ENCODE assay signal across 8 mouse cellular contexts in genomic region chr17:86300774-86301595, GRCm38 (mm10).
DNase-seq lines count a peak whose midpoint lies in the region; ATAC-seq and TF ChIP-seq lines count a peak whose summit lies in the region.

No protein-coding gene starts in this region.

- no peak for TF ChIP-seq POLR2A in olfactory bulb, adult 2 months (IDR thresholded peaks at IDR 0.05; ENCODE audit: insufficient read depth, low read depth, low read length)

- H3K27me3 ChIP-seq in neural tube, embryonic 11.5 days (ENCODE audit: control insufficient read depth, insufficient read depth, low read length): no peaks in the 10 kb centered on the region
- H3K27me3 ChIP-seq in intestine, postnatal 0 days (replicated peaks; ENCODE audit: control insufficient read depth, insufficient read depth, low read length): no peaks in the 10 kb centered on the region
- H3K27me3 ChIP-seq in liver, embryonic 12.5 days (replicated peaks): no peaks in the 10 kb centered on the region

- DNase-seq in neural tube, embryonic 11.5 days (ENCODE audit: low spot score): no peak
- DNase-seq in neural tube, embryonic 10.5 days (ENCODE audit: extremely low spot score, low spot score): no peak
- DNase-seq in frontal cortex, postnatal 10 days (ENCODE audit: low spot score in 2 of 2): peak; percentile 52 to 53
- DNase-seq in cerebellum, adult 9-11 months: no peak
- no peak for DNase-seq in testis, postnatal 10 days (ENCODE audit: low spot score)

- no peak overlapping the region for H3K9ac ChIP-seq in neural tube, embryonic 11.5 days (ENCODE audit: low read length)
- 0 out of 2 replicates have a peak overlapping the region, but pooled peaks have one; percentile 17 for H3K9ac ChIP-seq in intestine, postnatal 0 days (ENCODE audit: low read depth, low read length)
- peak overlapping the region; percentile 63 for H3K9ac ChIP-seq in liver, embryonic 12.5 days

- TF ChIP-seq CTCF in intestine, postnatal 0 days (IDR thresholded peaks at IDR 0.05; ENCODE audit: low read depth): 0 out of 2 replicates have a peak, but pooled peaks have one; percentile 5
- TF ChIP-seq CTCF in olfactory bulb, adult 2 months (IDR thresholded peaks at IDR 0.05; ENCODE audit: insufficient read depth, low read depth, low read length): no peak

- no peak for ATAC-seq in neural tube, embryonic 11.5 days (ENCODE audit: insufficient read depth, low FRiP score, low TSS enrichment)
- no peak; the same call in 1 of the 2 replicates for ATAC-seq in intestine, postnatal 0 days
- peak; percentile 86 for ATAC-seq in liver, embryonic 12.5 days

- 76% methylated on average over 22 of the region's 22 CpGs for WGBS in neural tube, embryonic 11.5 days
- WGBS in intestine, postnatal 0 days: 54% methylated on average over 22 of the region's 22 CpGs
- WGBS in liver, embryonic 12.5 days (ENCODE audit: insufficient replicate concordance): 4% methylated on average over 22 of the region's 22 CpGs
- 39% methylated on average over 22 of the region's 22 CpGs for WGBS in olfactory bulb, adult 2 months

- peak overlapping the region; percentile 6; the same call in 1 of the 2 replicates for H3K27ac ChIP-seq in neural tube, embryonic 11.5 days (ENCODE audit: low read depth, low read length)
- peak overlapping the region; percentile 62; the same call in 1 of the 2 replicates for H3K27ac ChIP-seq in intestine, postnatal 0 days (ENCODE audit: low read depth, low read length)
- H3K27ac ChIP-seq in liver, embryonic 12.5 days: peak overlapping the region; percentile 93
- peak overlapping the region; percentile 79 for H3K27ac ChIP-seq in olfactory bulb, adult 2 months (ENCODE audit: insufficient read depth, low read depth, low read length)

- H3K4me1 ChIP-seq in neural tube, embryonic 11.5 days (ENCODE audit: control insufficient read depth, insufficient read depth, low read length): peaks cover 3% of the 10 kb centered on the region; the same call in 1 of the 2 replicates
- no peaks in the 10 kb centered on the region for H3K4me1 ChIP-seq in intestine, postnatal 0 days (replicated peaks; ENCODE audit: control insufficient read depth, insufficient read depth, low read length)
- peaks cover 61% of the 10 kb centered on the region for H3K4me1 ChIP-seq in liver, embryonic 12.5 days
- H3K4me1 ChIP-seq in olfactory bulb, adult 2 months (ENCODE audit: control insufficient read depth, insufficient read depth, low read length): peaks cover 46% of the 10 kb centered on the region

- H3K4me3 ChIP-seq in neural tube, embryonic 11.5 days (ENCODE audit: low read depth, low read length): no peak overlapping the region
- H3K4me3 ChIP-seq in intestine, postnatal 0 days (ENCODE audit: low read depth, low read length): no peak overlapping the region
- H3K4me3 ChIP-seq in liver, embryonic 12.5 days: peak overlapping the region; percentile 52
- H3K4me3 ChIP-seq in olfactory bulb, adult 2 months (ENCODE audit: insufficient read depth, low read depth, low read length): peak overlapping the region; percentile 6

- H3K4me2 ChIP-seq in neural tube, embryonic 11.5 days (ENCODE audit: low read depth): no peak overlapping the region
- peak overlapping the region; percentile 45 for H3K4me2 ChIP-seq in intestine, postnatal 0 days (replicated peaks; ENCODE audit: low read depth)
- peak overlapping the region; percentile 75 for H3K4me2 ChIP-seq in liver, embryonic 12.5 days

- H3K36me3 ChIP-seq in neural tube, embryonic 11.5 days (ENCODE audit: control insufficient read depth, insufficient read depth, low read length): no peaks in the 10 kb centered on the region
- H3K36me3 ChIP-seq in intestine, postnatal 0 days (ENCODE audit: control insufficient read depth, insufficient read depth): no peaks in the 10 kb centered on the region
- no peaks in the 10 kb centered on the region for H3K36me3 ChIP-seq in liver, embryonic 12.5 days

- no peaks in the 10 kb centered on the region for H3K9me3 ChIP-seq in neural tube, embryonic 11.5 days (ENCODE audit: control insufficient read depth, low read length)
- H3K9me3 ChIP-seq in intestine, postnatal 0 days (ENCODE audit: control insufficient read depth): no peaks in the 10 kb centered on the region
- H3K9me3 ChIP-seq in liver, embryonic 12.5 days (replicated peaks): no peaks in the 10 kb centered on the region

Comparison
In these comparisons a context has a peak if more than half of its experiments do, and no peak if none do; other contexts are left out.
1. DNase-seq: peak in frontal cortex, postnatal 10 days (2 of 2); none in neural tube, embryonic 11.5 days (single experiment), neural tube, embryonic 10.5 days (single experiment), cerebellum, adult 9-11 months (single experiment) and testis, postnatal 10 days (single experiment).
2. H3K27ac ChIP-seq: peak in every context shown above with its lines; median percentile 93 in liver, embryonic 12.5 days; 79 in olfactory bulb, adult 2 months; 62 in intestine, postnatal 0 days; 6 in neural tube, embryonic 11.5 days.
3. H3K4me3 ChIP-seq: peak in liver, embryonic 12.5 days (single experiment) and olfactory bulb, adult 2 months (single experiment); none in neural tube, embryonic 11.5 days (single experiment) and intestine, postnatal 0 days (single experiment).